Mouse (Mus musculus) gonadal fat pad, adult 2 months (tissue): Measurements from ENCODE around the gene Lrrc29. TPM values are rescaled to one million over a fixed set of nuclear protein-coding genes. Genes with fewer than 3 reads are reported as not detected.

Experiments used
- DNase-seq: peaks from one replicate; pipeline ENCODE4 v3.0.0-alpha.2; 2012; ENCODE audit warnings: low read depth
- polyA plus RNA-seq: library from polyadenylated mRNA; depleted of rRNA; stranded (reverse); fragments of >200 nt; gene quantifications from 2 replicates; pipeline ENCODE4 v1.2.3, GENCODE M21; 2012

Gene Lrrc29
- polyA plus RNA-seq, 1 experiment: 11.5 TPM

- DNase-seq: no peak
Observed at GRCm38 (mm10) chr8:105345061-105345975, 19.2 kb upstream of the Lrrc29 start.

GRCm38 (mm10) chr8:105343791-105344574, 17.9 kb upstream of the Lrrc29 start:
- no peak for DNase-seq

GRCm38 (mm10) chr8:105342768-105343167, 16.7 kb upstream of the Lrrc29 start:
- DNase-seq: no peak

DNA sequence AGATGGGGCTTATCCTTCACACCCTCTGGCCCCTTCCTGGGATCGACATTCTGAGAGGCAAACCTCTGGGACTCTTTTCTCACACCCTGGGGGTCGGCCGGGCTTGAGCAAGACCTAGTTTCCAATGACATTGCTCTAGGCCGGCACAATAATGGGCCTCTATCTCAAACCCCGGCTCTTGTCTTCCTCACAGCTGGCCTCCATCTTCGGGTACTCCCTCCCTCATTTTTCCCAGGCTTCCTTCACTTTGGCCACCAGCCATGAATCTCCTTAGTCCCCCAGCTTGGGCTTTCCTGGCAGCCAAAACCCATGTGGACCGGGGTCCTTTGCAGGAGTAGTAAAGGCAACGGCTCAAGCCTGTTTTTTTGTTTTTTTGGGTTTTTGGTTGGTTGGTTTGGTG, 15.3 kb upstream of the Lrrc29 start:
- DNase-seq: no peak

DNA sequence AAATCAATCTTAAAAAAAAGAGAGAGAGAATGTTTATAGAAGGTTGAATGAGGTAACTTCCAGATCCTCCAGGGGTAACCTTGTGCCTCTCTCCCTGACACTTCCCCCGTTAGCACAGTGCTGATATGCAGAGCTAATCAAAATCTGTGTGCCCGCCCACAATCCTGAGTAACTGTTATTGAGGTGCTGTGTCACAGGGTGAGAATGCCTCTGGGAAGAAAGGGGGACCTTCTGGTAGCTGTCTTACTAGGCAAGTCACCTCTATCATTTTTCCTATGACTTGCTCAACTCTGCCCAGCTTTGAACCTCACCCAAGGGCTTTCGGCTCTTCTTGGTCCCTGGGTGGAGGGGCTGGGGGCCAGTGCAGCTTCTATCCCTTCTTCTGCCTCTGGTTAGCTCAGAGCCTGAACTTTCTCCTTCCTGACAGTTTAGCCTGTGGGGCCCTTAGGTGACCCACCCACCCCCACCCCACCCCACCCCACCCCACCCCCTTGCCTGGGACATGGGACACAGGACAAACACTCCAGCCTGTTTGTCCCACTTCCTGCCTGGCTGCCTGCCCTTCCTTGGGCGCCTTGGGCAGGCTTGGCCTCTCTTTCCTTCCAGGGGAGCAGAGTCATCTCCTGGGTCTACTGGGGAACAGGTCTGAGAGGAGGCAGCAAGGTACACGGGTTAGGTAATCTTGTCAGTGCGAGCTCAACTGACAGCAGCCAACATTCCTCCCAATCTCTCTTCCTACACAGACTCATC, 14.0 kb upstream of the Lrrc29 start:
- no peak for DNase-seq

GRCm38 (mm10) chr8:105338992-105339391, 12.9 kb upstream of the Lrrc29 start:
- no peak for DNase-seq

DNA sequence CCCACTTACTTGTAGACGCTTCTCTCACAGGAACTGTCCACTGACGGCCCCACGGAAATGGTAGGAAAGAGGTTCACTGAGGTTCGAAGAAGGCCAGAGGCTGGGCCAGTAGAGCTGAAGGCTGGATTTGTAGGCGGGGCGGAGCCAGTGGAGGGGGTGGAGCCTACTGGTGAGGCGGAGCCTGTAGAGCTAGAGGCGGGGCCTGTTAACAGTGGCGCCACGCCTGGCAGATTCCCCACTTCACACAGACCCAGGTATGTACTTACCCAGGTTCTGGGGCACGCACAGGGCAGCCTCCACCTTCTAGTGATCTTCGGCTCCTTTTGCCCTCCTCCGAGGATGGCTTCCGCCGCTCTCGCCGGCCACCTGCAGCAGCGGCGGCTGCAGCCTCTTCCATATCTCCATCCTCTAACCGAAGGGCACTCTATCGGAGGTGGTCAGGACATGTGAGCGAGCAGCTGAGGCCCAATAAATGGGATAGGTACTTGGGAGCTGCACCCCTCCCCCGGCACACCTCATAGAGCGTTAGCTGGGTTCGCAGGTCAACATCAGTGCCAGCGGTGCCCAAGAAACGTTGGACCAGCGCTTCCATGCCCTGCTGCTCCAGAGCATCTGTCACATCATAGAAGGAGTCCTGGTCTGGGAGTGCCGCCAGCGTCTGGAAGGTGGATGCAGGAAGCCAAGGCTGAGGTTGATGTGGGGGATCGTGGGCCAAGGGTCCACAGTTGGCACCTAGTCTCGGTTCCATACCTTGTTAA, 10.5 kb upstream of the Lrrc29 start:
- no peak for DNase-seq

DNA sequence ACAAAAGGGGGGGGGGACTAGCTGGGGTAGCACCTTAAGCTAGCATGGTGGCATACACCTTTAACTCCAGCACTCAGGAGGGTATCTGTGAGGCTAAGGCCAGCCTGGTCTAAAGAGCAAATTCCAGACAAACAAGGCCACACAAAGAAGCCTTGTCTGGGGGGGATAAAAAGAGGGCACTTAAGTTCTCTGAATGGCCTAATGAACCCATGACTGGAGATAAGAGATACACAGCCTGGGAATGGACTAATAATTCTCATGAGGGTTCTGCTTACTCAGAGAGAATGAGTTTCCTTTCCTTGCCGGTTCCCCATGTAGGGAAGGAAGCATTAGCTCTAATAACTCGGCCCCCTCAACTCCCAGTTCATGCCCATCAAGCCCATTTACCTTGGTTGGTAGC, 6.4 kb upstream of the Lrrc29 start:
- no peak for DNase-seq

DNA sequence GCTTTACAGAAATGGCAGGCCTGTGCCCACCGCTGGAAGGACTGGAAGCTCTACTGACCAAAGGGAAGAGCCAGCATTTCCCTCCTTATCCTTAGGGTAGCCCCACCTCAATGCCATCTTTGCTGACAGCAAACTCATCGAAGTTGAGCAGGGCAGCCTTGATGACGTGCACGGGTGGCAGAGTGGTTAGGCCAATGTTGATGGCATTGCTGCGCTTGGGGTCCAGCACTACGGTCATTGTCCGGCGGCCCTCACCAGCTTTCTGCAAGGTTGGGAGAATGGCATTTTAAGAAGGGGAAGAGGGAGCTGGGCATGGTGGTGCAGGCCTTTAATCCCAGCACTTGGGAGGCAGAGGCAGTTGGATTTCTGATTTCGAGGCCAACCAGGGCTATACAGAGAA, 5.9 kb upstream of the Lrrc29 start:
- DNase-seq: no peak

DNA sequence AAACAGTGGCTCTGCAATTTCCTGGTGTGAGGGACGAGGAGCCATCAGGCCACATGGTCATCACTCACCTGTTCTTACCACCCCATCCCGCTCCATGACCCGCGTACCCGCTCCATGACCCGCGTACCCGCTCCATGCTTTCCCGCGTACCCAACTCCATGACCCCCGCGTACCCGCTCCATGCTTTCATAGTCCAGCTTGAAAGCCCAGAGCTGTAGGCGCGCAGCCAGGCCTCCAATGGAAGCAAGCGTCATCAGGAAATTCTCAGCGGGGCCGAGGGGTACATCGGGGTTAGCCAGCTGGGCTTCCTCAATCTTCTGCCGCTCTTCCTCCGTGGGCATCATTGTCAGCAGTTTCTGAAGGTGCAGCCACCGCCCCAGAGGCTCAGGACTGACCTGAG, 5.4 kb upstream of the Lrrc29 start:
- no peak for DNase-seq

DNA sequence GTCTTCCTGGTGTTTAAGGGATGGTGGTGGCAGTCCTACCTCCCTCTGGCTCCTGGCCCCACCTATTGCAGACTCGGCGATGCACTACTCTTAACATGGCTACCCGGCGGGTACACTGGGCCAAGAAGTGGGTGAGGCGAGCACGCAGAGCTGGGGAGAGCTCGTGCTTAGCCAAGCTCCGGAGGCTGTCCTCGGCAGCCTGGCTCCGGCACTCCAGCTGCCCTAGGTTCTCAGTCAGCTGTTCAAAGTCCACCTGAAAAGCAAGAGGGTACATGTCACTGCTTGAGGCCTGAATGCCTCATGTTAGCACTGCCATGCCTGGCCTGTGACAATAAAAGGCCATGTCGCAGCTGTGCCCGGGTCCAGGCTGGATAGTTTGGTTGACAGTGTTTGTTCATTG, 4.2 kb upstream of the Lrrc29 start:
- no peak for DNase-seq

GRCm38 (mm10) chr8:105326968-105327367, 890 bp upstream of the Lrrc29 start:
- no peak for DNase-seq

GRCm38 (mm10) chr8:105325641-105326093, 411 bp downstream of the Lrrc29 start:
- no peak for DNase-seq

GRCm38 (mm10) chr8:105323183-105323582, 2.9 kb downstream of the Lrrc29 start:
- no peak for DNase-seq

DNA sequence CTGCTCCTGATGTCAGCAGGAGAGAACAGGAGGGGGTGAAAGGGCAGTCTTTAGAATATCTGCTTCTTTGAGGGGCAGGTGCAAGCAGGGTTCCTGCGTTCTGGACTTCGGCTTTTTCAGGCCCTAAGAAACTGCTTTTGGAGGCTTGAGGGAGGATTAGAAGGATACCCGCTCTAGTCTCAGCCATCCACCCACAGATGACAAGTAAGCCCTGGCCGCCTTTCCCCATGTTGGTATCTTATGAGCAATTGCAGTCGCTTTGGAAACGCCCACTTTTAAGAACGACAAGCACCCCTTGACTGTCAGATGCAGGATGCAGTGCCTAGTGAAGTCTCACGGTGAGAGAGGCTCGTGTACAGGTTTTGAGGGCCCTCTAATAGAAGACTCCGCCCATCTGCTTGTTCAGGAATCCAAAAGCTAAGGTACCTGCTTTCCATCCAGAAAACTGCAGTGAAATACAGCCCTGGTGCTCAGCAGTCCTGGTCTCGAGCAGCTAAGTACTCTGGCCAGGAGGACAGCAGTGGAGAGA, 7.4 kb downstream of the Lrrc29 start:
- no peak for DNase-seq

DNA sequence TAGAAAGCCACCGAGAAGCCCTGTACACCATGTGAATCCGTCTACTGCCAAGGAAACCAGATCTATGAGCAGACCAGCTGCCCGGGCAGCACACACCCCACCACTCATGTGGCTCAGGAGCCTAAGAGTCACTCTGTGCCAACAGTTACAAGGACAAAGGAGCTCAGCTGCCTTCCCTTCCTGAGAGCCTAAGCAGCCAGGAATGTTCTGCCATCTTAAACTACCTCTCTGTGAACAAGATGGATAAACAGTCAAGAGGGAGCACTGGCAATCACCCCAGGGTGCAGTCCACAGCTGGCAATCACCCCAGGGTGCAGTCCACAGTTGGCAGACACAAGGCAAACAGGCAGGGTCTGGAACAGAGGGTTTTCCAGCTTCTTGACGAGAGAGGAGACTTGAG, 8.1 kb downstream of the Lrrc29 start:
- no peak for DNase-seq

- no peak for DNase-seq
Observed at GRCm38 (mm10) chr8:105315073-105315769, 10.9 kb downstream of the Lrrc29 start.

GRCm38 (mm10) chr8:105313622-105314402, 12.3 kb downstream of the Lrrc29 start:
- no peak for DNase-seq

DNA sequence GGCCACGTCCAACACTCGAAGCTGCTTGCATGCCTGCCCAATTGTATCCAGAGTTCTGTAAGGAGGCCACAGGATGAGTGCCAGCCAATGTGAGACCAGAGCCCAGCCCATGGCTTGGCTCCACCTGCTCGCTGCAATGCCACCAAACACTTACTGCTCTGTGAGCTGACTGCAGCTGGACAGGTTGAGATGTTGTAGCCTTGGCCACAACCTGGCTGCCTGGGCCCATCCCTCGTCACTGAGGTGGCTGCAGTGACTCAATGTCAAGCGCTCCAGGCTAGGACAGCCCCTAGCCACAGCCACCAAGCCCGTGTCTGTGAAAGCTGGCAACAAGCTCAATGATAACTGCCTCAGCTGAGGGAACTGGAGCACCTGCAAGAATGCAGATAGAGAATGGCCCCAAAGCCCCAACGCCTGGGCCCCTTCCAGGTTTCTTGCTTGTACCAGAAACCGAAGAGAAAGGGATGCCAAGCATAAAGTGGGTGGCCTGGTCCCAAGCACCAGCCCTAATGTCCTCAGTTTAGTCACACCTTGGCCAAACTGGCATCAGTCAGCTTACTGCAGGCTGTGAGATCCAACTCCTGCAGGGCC, 13.1 kb downstream of the Lrrc29 start:
- DNase-seq: no peak
